Mouse (Mus musculus) kidney, postnatal 0 days (tissue): ENCODE results near the gene Gm9964. TPM values are rescaled to one million over a fixed set of nuclear protein-coding genes. Genes with fewer than 3 reads are reported as not detected.

Experiments
- ATAC-seq: fragments of 200-750 bp; cut with Nextera tagmentation; replicated peaks from 2 replicates; pipeline ENCODE4 v1.8.0; 2017; ENCODE audit warnings: low read depth, moderate number of reproducible peaks, moderate TSS enrichment, moderate library complexity; ENCODE audit not compliant: low FRiP score
- DNase-seq: peaks from one replicate; pipeline ENCODE4 v3.0.0-alpha.2; 2016; ENCODE audit warnings: low spot score
- H3K27ac ChIP-seq: fragments of 300-500 bp; sonication (generic); 2 replicates; pipeline ENCODE4 v1.5.1; 2014; ENCODE audit warnings: mild to moderate bottlenecking
- H3K27me3 ChIP-seq: fragments of 300-500 bp; sonication (generic); 2 replicates; pipeline ENCODE4 v1.6.1; 2014; ENCODE audit warnings: low read length, mixed read lengths; ENCODE audit not compliant: insufficient read depth
- H3K36me3 ChIP-seq: fragments of 300-500 bp; sonication (generic); 2 replicates; pipeline ENCODE4 v1.6.1; 2014; ENCODE audit warnings: low read length, mixed read lengths; ENCODE audit not compliant: insufficient read depth
- H3K4me1 ChIP-seq: fragments of 300-500 bp; sonication (generic); replicated peaks from 2 replicates; pipeline ENCODE4 v1.6.1; 2014; ENCODE audit warnings: antibody characterized with exemption, low read length, mixed read lengths; ENCODE audit not compliant: insufficient read depth
- H3K4me2 ChIP-seq: fragments of 300-500 bp; sonication (generic); 2 replicates; pipeline ENCODE4 v1.6.1; 2014; ENCODE audit warnings: mild to moderate bottlenecking, low read length, moderate library complexity, mixed read lengths
- H3K4me3 ChIP-seq: fragments of 300-500 bp; sonication (generic); replicated peaks from 2 replicates; pipeline ENCODE4 v1.5.1; 2014; ENCODE audit warnings: low read depth, low read length
- H3K9ac ChIP-seq: fragments of 300-500 bp; sonication (generic); 2 replicates; pipeline ENCODE4 v1.6.1; 2014; ENCODE audit warnings: low read depth, low read length
- H3K9me3 ChIP-seq: fragments of 300-500 bp; sonication (generic); replicated peaks from 2 replicates; pipeline ENCODE4 v1.6.1; 2016; ENCODE audit warnings: low read length, inconsistent platforms, mixed read lengths
- CTCF ChIP-seq: IDR thresholded peaks from 2 replicates; pipeline ENCODE4 v1.5.1; 2016; ENCODE audit warnings: antibody characterized with exemption, low read depth, mild to moderate bottlenecking, moderate library complexity
- WGBS: fragments of 180-500 bp; shearing (Covaris S2); extraction: QIAGEN DNeasy Blood & Tissue Kit; methylation state at CpG from one replicate; pipeline ENCODE4 v1.1.7; 2014; 5-methylcytosine and 5-hydroxymethylcytosine counted together
- polyA plus RNA-seq: library from polyadenylated mRNA; unstranded; fragments of >200 nt; fragmentation: Nextera tagmentation; extraction: Ambion mirVana; gene quantifications from 2 replicates; pipeline ENCODE4 v1.2.1, GENCODE M21; 2015

Gene Gm9964
- polyA plus RNA-seq, 1 experiment from 2014 or later: not detected

GRCm38 (mm10) chr11:79329585-79329984 lies 32.9 kb upstream of the Gm9964 start:
- no peaks in the 10 kb centered on the region; the same call in 1 of the 2 replicates for H3K4me1 ChIP-seq
- H3K9ac ChIP-seq: no peak overlapping the region
- no peak overlapping the region for H3K4me3 ChIP-seq
- H3K9me3 ChIP-seq: no peaks in the 10 kb centered on the region
- H3K4me2 ChIP-seq: no peak overlapping the region
- H3K27me3 ChIP-seq: no peaks in the 10 kb centered on the region
- no peak for TF ChIP-seq CTCF
- no peak overlapping the region for H3K27ac ChIP-seq
- ATAC-seq (no peak), DNase-seq (no peak)
- no peaks in the 10 kb centered on the region for H3K36me3 ChIP-seq
- WGBS: 97% methylated on average over 1 of the region's 1 CpGs

- 89% methylated on average over 4 of the region's 4 CpGs for WGBS
- DNase-seq (no peak), ATAC-seq (no peak)
- no peak overlapping the region for H3K4me3 ChIP-seq
- no peaks in the 10 kb centered on the region for H3K27me3 ChIP-seq
- H3K27ac ChIP-seq: no peak overlapping the region
- no peaks in the 10 kb centered on the region for H3K36me3 ChIP-seq
- H3K9ac ChIP-seq: no peak overlapping the region
- no peaks in the 10 kb centered on the region for H3K4me1 ChIP-seq
- TF ChIP-seq CTCF: no peak
- no peaks in the 10 kb centered on the region for H3K9me3 ChIP-seq
- H3K4me2 ChIP-seq: no peak overlapping the region
Measured at GRCm38 (mm10) chr11:79328060-79328459, 31.4 kb upstream of the Gm9964 start.

- DNase-seq (no peak), ATAC-seq (no peak)
- Histone ChIP-seq H3K4me2 (no peak overlapping the region), H3K9me3 (no peaks in the 10 kb centered on the region), H3K36me3 (no peaks in the 10 kb centered on the region), H3K27me3 (no peaks in the 10 kb centered on the region), H3K4me1 (no peaks in the 10 kb centered on the region), H3K9ac (no peak overlapping the region), H3K27ac (no peak overlapping the region), H3K4me3 (no peak overlapping the region)
- TF ChIP-seq CTCF: no peak
- WGBS: 36% methylated on average over 4 of the region's 4 CpGs
Measured at GRCm38 (mm10) chr11:79327106-79327505, 30.4 kb upstream of the Gm9964 start.

GRCm38 (mm10) chr11:79325663-79326062 lies 29.0 kb upstream of the Gm9964 start:
- no peak overlapping the region for H3K27ac ChIP-seq
- TF ChIP-seq CTCF: no peak
- no peaks in the 10 kb centered on the region for H3K27me3 ChIP-seq
- DNase-seq (peak; percentile 19), ATAC-seq (no peak)
- H3K4me2 ChIP-seq: no peak overlapping the region
- no peak overlapping the region for H3K4me3 ChIP-seq
- H3K4me1 ChIP-seq: no peaks in the 10 kb centered on the region
- H3K9ac ChIP-seq: no peak overlapping the region
- H3K36me3 ChIP-seq: no peaks in the 10 kb centered on the region
- H3K9me3 ChIP-seq: no peaks in the 10 kb centered on the region
- WGBS: 74% methylated on average over 8 of the region's 8 CpGs

- peak; percentile 59 for DNase-seq
- H3K9ac ChIP-seq: no peak overlapping the region
- H3K27ac ChIP-seq: peak overlapping the region; percentile 33; the same call in 1 of the 2 replicates
- no peak for ATAC-seq
- H3K9me3 ChIP-seq: no peaks in the 10 kb centered on the region
- H3K4me3 ChIP-seq: no peak overlapping the region
- no peaks in the 10 kb centered on the region for H3K4me1 ChIP-seq
- no peaks in the 10 kb centered on the region for H3K27me3 ChIP-seq
- no peak overlapping the region for H3K4me2 ChIP-seq
- 40% methylated on average over 12 of the region's 12 CpGs for WGBS
- TF ChIP-seq CTCF: no peak
- no peaks in the 10 kb centered on the region for H3K36me3 ChIP-seq
Measured at GRCm38 (mm10) chr11:79323985-79324685, 27.4 kb upstream of the Gm9964 start.

GRCm38 (mm10) chr11:79319807-79320206 lies 23.1 kb upstream of the Gm9964 start:
- Histone ChIP-seq H3K9ac (no peak overlapping the region), H3K4me1 (no peaks in the 10 kb centered on the region), H3K4me2 (no peak overlapping the region), H3K36me3 (no peaks in the 10 kb centered on the region), H3K27me3 (no peaks in the 10 kb centered on the region), H3K27ac (no peak overlapping the region), H3K4me3 (no peak overlapping the region), H3K9me3 (no peaks in the 10 kb centered on the region)
- no peak for DNase-seq
- ATAC-seq: no peak
- TF ChIP-seq CTCF: no peak
- 72% methylated on average over 7 of the region's 7 CpGs for WGBS
